Mouse (Mus musculus): Measurements from ENCODE around the gene Gm20696. TPM values are rescaled to one million over a fixed set of nuclear protein-coding genes. Genes with fewer than 3 reads are reported as not detected.

Gene Gm20696
- polyA plus RNA-seq, 1 experiment from 2014 or later = 3.2 TPM

DNA sequence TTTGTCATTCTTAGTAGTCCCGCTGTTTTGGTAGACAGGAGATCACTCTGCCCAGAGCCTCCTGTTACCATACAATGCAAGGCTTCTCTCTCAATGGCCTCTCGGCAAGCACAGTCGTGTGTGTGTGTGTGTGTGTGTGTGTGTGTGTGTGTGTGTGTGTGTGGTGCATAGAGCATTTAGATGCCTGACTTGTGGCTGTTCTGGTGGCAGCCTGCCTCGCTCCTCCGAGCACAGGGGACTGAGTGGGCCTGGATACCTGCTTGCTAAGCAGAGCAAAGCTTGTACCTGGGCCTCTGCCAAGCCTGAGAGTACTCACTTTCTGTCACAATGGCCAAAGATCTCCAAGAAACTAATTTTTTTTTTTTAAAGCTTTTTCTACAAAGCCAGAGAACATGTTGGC lies 67.4 kb downstream of the Gm20696 start:
- WGBS = 37% methylated on average over 5 of the region's 5 CpGs
- Histone ChIP-seq H3K4me2 (replicated peaks) (no peak overlapping the region; the same call in 1 of the 2 replicates), H3K27me3 (replicated peaks) (no peaks in the 10 kb centered on the region)

DNA sequence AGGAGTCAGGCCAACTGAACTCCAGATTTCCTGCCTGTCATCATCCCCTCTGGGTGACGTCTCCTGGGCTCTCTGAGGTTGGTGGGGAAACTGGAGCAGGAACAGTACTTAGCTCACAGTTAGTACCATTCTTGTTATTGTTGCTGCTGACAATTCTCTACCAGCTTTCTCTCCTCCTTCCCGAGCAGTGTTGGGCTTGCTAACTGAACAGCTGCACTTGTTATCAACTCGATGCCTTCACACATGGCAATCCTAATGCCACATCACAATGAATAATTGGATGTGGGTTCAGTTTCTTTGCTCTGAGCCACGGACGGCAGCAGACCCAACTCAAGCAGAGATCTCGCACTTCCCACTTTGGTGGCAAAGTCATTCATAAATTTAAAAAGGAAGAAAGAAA lies 89.6 kb downstream of the Gm20696 start:
- Histone ChIP-seq H3K9ac (no peak overlapping the region), H3K27ac (no peak overlapping the region), H3K9me3 (no peaks in the 10 kb centered on the region), H3K36me3 (no peaks in the 10 kb centered on the region), H3K27me3 (replicated peaks) (no peaks in the 10 kb centered on the region), H3K4me2 (replicated peaks) (no peak overlapping the region), H3K4me3 (no peak overlapping the region), H3K4me1 (no peaks in the 10 kb centered on the region)
- ATAC-seq (ENCODE audit: low FRiP score, low read depth) = no peak
- WGBS = 75% methylated on average over 6 of the region's 6 CpGs

More for the DNA sequence above, 67.4 kb downstream of the Gm20696 start:
- Histone ChIP-seq H3K36me3 (no peaks in the 10 kb centered on the region), H3K9me3 (no peaks in the 10 kb centered on the region), H3K4me1 (peaks cover 10% of the 10 kb centered on the region), H3K27ac (no peak overlapping the region), H3K9ac (no peak overlapping the region), H3K4me3 (no peak overlapping the region)
- ATAC-seq (ENCODE audit: low FRiP score, low read depth) = peak; percentile 76

GRCm38 (mm10) chr6:99575633-99576032 lies 91.0 kb downstream of the Gm20696 start:
- no peaks in the 10 kb centered on the region for H3K4me1 ChIP-seq
- ATAC-seq (ENCODE audit: low FRiP score, low read depth) = no peak
- H3K27ac ChIP-seq = no peak overlapping the region
- 89% methylated on average over 6 of the region's 6 CpGs for WGBS
- no peak overlapping the region for H3K4me2 ChIP-seq (replicated peaks)
- no peak overlapping the region for H3K4me3 ChIP-seq
- H3K36me3 ChIP-seq = no peaks in the 10 kb centered on the region
- H3K9me3 ChIP-seq = no peaks in the 10 kb centered on the region
- H3K27me3 ChIP-seq (replicated peaks) = no peaks in the 10 kb centered on the region
- H3K9ac ChIP-seq = no peak overlapping the region

- no peak overlapping the region for H3K4me2 ChIP-seq (replicated peaks)
- WGBS = 92% methylated on average over 2 of the region's 2 CpGs
- no peak overlapping the region for H3K9ac ChIP-seq
- H3K27ac ChIP-seq = no peak overlapping the region
- no peaks in the 10 kb centered on the region for H3K36me3 ChIP-seq
- no peaks in the 10 kb centered on the region for H3K4me1 ChIP-seq
- no peaks in the 10 kb centered on the region for H3K9me3 ChIP-seq
- no peaks in the 10 kb centered on the region for H3K27me3 ChIP-seq (replicated peaks)
- no peak overlapping the region for H3K4me3 ChIP-seq
- ATAC-seq (ENCODE audit: low FRiP score, low read depth) = no peak
These were observed 93.3 kb downstream of the Gm20696 start for GRCm38 (mm10) chr6:99573343-99573742.

- Histone ChIP-seq H3K9ac (no peak overlapping the region), H3K4me3 (no peak overlapping the region), H3K36me3 (no peaks in the 10 kb centered on the region), H3K27me3 (replicated peaks) (no peaks in the 10 kb centered on the region), H3K27ac (no peak overlapping the region), H3K9me3 (no peaks in the 10 kb centered on the region), H3K4me2 (replicated peaks) (no peak overlapping the region), H3K4me1 (no peaks in the 10 kb centered on the region)
- no peak for ATAC-seq (ENCODE audit: low FRiP score, low read depth)
- WGBS = 79% methylated on average over 5 of the region's 5 CpGs
These were observed 94.5 kb downstream of the Gm20696 start for GRCm38 (mm10) chr6:99572071-99572470.

DNA sequence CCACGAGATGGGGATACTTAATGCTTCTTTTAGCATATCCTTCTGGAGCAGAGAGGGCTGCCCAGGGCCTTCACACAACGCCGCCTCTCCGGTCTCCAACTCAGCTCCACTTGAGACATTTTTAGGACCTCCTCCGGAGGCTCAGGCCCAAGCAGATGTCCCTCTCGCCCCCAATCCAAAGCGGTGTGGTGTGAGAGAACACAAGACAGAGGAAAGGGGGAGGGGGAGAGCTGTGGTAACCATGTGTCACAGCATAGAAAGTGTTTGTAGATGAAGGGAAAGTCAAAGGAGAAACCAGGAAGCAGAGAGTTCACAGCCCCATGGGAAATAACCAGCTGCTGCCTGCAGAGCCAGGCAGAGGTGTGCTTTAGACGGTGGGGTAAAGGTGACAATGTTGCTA lies 99.7 kb downstream of the Gm20696 start:
- H3K4me1 ChIP-seq = no peaks in the 10 kb centered on the region
- H3K27me3 ChIP-seq (replicated peaks) = no peaks in the 10 kb centered on the region
- H3K27ac ChIP-seq = no peak overlapping the region
- 71% methylated on average over 8 of the region's 8 CpGs for WGBS
- no peak overlapping the region for H3K4me3 ChIP-seq
- ATAC-seq (ENCODE audit: low FRiP score, low read depth) = no peak
- no peaks in the 10 kb centered on the region for H3K36me3 ChIP-seq
- H3K9ac ChIP-seq = no peak overlapping the region
- no peaks in the 10 kb centered on the region for H3K9me3 ChIP-seq
- H3K4me2 ChIP-seq (replicated peaks) = no peak overlapping the region

- H3K9ac ChIP-seq = no peak overlapping the region
- H3K36me3 ChIP-seq = no peaks in the 10 kb centered on the region
- no peak overlapping the region for H3K27ac ChIP-seq
- no peaks in the 10 kb centered on the region for H3K27me3 ChIP-seq (replicated peaks)
- WGBS = 83% methylated on average over 3 of the region's 3 CpGs
- ATAC-seq (ENCODE audit: low FRiP score, low read depth) = no peak
- H3K9me3 ChIP-seq = no peaks in the 10 kb centered on the region
- H3K4me2 ChIP-seq (replicated peaks) = no peak overlapping the region
- H3K4me1 ChIP-seq = no peaks in the 10 kb centered on the region
- no peak overlapping the region for H3K4me3 ChIP-seq
These were observed 101.8 kb downstream of the Gm20696 start for GRCm38 (mm10) chr6:99564766-99565165.

DNA sequence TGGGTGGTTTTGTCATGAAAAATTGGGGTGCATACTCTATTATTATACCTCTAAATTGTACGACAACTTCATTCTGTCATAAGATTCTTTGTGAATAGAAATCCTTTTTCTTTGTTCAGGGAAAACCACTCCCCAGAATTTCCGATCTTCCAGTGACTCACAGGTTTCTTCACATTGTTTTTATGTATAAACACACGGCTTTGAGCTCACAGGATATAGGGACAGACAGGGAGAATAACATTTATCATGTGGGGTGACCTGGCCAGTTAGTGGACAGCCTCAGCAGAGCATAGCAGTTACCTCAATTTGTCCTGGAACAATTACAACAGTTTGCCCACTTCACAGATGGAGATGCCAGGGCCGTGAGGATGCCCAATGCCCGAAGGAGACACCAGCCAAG lies 109.6 kb downstream of the Gm20696 start:
- no peaks in the 10 kb centered on the region for H3K27me3 ChIP-seq (replicated peaks)
- H3K27ac ChIP-seq = no peak overlapping the region
- WGBS = 88% methylated on average over 5 of the region's 5 CpGs
- H3K4me1 ChIP-seq = no peaks in the 10 kb centered on the region
- H3K9ac ChIP-seq = no peak overlapping the region
- no peaks in the 10 kb centered on the region for H3K9me3 ChIP-seq
- no peak overlapping the region for H3K4me3 ChIP-seq
- H3K4me2 ChIP-seq (replicated peaks) = no peak overlapping the region
- no peak for ATAC-seq (ENCODE audit: low FRiP score, low read depth)
- H3K36me3 ChIP-seq = no peaks in the 10 kb centered on the region

DNA sequence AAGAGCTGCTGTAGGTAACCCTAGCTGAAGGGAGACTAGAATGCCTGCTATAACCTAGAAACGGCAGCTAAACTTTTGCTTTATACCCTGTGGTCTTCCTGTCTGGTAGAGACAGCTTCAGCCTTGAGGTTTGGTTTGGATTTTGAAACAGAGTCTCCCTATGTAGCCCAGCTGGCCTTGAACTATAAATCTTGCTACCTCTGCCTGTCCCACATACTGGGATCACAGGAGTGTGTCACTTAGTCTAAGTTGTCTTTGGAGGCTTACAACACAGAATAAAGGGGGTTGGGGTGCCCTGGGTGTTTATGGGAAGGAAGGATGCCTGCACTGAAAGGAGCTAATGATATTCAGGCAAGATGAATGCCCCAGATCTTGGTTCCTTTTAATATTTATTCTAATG lies 113.8 kb downstream of the Gm20696 start:
- H3K4me1 ChIP-seq = no peaks in the 10 kb centered on the region
- no peak overlapping the region for H3K27ac ChIP-seq
- no peaks in the 10 kb centered on the region for H3K36me3 ChIP-seq
- H3K9ac ChIP-seq = no peak overlapping the region
- WGBS = 73% methylated on average over 1 of the region's 1 CpGs
- no peaks in the 10 kb centered on the region for H3K27me3 ChIP-seq (replicated peaks)
- no peak overlapping the region for H3K4me2 ChIP-seq (replicated peaks)
- no peaks in the 10 kb centered on the region for H3K9me3 ChIP-seq
- no peak for ATAC-seq (ENCODE audit: low FRiP score, low read depth)
- H3K4me3 ChIP-seq = no peak overlapping the region

DNA sequence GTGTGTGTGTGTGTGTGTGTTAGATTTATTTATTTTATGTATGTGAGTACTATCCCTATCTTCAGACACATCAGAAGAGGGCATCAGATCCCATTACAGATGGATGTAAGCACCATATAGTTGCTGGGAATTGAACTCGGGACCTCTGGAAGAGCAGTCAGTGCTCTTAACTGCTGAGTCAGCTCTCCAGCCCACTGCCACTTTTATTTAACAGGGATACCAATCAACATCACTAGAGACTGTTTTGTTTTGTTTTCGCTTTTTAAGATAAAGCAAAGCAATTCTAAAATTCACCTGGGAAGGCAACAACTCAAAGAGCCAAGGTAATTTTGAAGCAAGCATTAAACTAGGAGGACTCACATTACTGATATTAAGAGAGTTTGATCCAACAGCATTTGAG lies 120.2 kb downstream of the Gm20696 start:
- Histone ChIP-seq H3K4me2 (replicated peaks) (no peak overlapping the region), H3K36me3 (no peaks in the 10 kb centered on the region), H3K9me3 (no peaks in the 10 kb centered on the region), H3K4me3 (no peak overlapping the region), H3K9ac (no peak overlapping the region), H3K27me3 (replicated peaks) (no peaks in the 10 kb centered on the region), H3K4me1 (no peaks in the 10 kb centered on the region), H3K27ac (no peak overlapping the region)
- no peak for ATAC-seq (ENCODE audit: low FRiP score, low read depth)
- 95% methylated on average over 2 of the region's 2 CpGs for WGBS

DNA sequence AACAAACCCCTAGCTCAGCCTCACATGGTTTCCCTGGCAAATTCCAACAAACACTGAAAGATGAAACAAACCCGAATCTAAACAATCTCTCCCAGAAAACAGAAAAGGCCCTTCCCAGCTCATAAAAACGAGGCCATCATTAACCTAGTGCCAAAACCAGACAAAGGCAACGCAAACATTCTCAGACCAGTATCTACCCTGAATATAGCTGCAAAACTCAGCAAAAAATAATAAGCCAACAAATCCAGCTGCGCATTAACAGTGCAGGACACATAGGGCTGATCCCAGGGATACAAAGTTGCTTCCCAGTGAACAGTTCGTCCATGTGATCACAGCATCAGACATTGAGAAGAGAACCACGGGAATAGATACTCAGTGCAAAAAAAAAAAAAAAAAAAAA lies 121.2 kb downstream of the Gm20696 start:
- H3K4me2 ChIP-seq (replicated peaks) = no peak overlapping the region
- no peaks in the 10 kb centered on the region for H3K4me1 ChIP-seq
- no peaks in the 10 kb centered on the region for H3K9me3 ChIP-seq
- ATAC-seq (ENCODE audit: low FRiP score, low read depth) = no peak
- H3K9ac ChIP-seq = no peak overlapping the region
- H3K27me3 ChIP-seq (replicated peaks) = no peaks in the 10 kb centered on the region
- H3K4me3 ChIP-seq = no peak overlapping the region
- no peaks in the 10 kb centered on the region for H3K36me3 ChIP-seq
- 67% methylated on average over 6 of the region's 6 CpGs for WGBS
- H3K27ac ChIP-seq = no peak overlapping the region

GRCm38 (mm10) chr6:99541105-99541504 lies 125.5 kb downstream of the Gm20696 start:
- Histone ChIP-seq H3K27me3 (replicated peaks) (no peaks in the 10 kb centered on the region), H3K4me2 (replicated peaks) (no peak overlapping the region), H3K4me1 (no peaks in the 10 kb centered on the region), H3K4me3 (no peak overlapping the region), H3K27ac (no peak overlapping the region), H3K9ac (no peak overlapping the region), H3K9me3 (no peaks in the 10 kb centered on the region), H3K36me3 (no peaks in the 10 kb centered on the region)
- no peak for ATAC-seq (ENCODE audit: low FRiP score, low read depth)
- 33% methylated on average over 3 of the region's 3 CpGs for WGBS

GRCm38 (mm10) chr6:99540653-99541052 lies 125.9 kb downstream of the Gm20696 start:
- ATAC-seq (ENCODE audit: low FRiP score, low read depth) = no peak
- Histone ChIP-seq H3K27me3 (replicated peaks) (no peaks in the 10 kb centered on the region), H3K36me3 (no peaks in the 10 kb centered on the region), H3K4me2 (replicated peaks) (no peak overlapping the region), H3K9ac (no peak overlapping the region), H3K27ac (no peak overlapping the region), H3K4me1 (no peaks in the 10 kb centered on the region), H3K4me3 (no peak overlapping the region), H3K9me3 (no peaks in the 10 kb centered on the region)
- 82% methylated on average over 6 of the region's 6 CpGs for WGBS

All from neural tube, embryonic 12.5 days (tissue).